Mouse (Mus musculus) left cerebral cortex, postnatal 4 days (tissue): Measurements from ENCODE around the gene Bmt2. TPM values are rescaled to one million over a fixed set of nuclear protein-coding genes. Genes with fewer than 3 reads are reported as not detected.

Source experiments
- DNase-seq: peaks from one replicate; pipeline ENCODE4 v3.0.0-alpha.2; 2022
- intact Hi-C: fragments of 180-260 bp; cut with DNase I; formaldehyde crosslinking; loops from one replicate; pipeline ENCODE4 v1.15.1; 2025
- total RNA-seq, 2 experiments: library from RNA; stranded (reverse); gene quantifications; 2 replicates each; pipeline ENCODE4 v1.2.3; 2021

The Bmt2 gene
- total RNA-seq, 2 experiments from 2014 or later = 25.1 to 27.7 TPM

DNA sequence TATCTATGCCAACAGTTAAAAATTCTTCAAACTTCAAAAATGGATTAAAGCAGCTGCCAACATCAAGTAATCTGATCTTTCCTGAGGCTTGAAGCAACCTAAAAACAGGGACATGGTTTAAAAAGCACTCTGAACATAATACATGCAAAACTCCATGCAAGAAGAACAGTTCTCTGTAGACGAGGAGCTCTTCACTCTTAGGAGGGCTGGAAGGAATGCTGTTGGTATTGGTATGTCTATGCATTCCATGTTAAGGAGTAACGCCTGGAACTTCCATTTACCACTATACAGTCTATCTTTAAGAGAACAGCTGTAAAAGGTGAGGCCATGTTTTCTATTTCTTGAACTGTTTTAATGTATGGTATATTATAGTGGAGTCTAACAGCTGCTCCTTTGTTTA is 47.2 kb downstream of the Bmt2 start:
- intact Hi-C loops = no loop called here
- DNase-seq = no peak

DNA sequence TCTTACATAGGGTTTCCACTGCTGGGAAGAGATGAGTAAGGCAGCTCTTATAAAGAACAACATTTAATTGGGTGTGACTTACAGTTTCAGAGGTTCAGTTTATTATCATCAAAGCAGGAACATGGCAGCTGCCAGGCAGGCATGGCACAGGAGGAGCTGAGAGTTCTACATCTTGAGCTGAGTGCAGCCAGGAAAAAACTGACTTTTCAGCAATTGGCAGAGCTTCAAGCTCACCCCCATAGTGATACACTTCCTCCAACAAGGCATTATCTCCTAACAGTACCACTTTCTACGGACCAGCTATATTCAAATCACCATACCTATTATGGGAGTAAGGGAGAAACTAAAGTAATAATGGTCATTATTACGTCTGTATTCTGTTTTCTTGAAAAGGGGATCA is 58.1 kb downstream of the Bmt2 start:
- intact Hi-C loops = no loop called here
- DNase-seq = no peak

DNA sequence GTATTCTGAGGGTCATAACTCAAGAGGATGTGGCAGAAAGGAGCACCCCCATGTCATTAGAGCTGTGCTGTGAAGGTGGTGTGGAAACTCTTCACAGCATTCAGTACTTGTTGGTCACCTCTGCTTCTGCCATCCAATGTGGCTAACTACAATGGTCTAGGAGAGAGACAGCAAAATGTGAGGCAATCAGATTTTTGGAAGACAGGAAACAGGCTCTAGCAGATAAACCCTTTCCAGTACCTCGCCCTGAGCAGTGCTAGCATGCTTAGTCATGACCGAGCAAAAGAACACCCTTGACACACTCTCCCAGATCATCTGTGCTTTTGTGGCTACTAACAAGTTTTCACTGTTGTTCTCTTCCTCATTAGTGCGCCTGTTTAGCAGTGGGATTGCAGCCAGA is 60.7 kb downstream of the Bmt2 start:
- DNase-seq = no peak
- intact Hi-C loops = no loop called here

DNA sequence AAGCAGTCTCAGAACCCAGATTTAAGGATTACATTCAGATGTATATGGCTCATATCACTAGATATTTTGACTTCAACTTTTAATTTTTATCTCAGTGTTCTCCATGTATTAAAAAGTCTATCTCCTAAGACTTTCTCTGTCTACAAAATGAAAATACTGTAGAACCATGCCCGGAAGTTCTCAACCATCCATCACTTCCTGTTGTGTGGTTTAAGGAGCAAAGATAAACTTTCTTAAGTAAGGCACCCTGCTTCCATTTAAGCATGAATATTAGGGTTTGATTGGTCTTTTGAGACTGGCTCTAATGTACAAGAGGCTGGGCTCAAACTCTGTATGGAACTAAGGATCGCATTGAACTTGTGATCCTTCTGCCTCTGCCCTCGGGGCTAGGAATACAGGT is 63.2 kb downstream of the Bmt2 start:
- no peak for DNase-seq
- intact Hi-C loops = no loop called here

DNA sequence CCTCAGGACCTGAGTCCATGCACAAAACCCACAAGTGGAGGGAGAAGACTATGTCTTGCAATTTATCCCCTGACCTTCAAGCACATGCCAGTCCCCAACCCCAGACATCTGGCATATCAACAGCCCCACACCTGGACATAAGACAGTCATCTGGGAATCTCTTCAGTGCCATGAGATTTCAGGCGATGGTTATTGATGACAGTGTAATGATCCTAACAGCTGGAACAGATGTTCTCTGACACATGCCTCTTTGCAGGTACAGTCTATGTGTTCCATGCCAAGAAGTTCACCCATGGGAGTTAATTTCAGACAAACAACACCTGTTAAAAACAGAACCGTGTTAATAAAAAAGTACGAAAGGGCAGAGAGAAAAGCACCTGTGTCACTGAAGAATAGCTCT is 64.1 kb downstream of the Bmt2 start:
- intact Hi-C loops = no loop called here
- no peak for DNase-seq

DNA sequence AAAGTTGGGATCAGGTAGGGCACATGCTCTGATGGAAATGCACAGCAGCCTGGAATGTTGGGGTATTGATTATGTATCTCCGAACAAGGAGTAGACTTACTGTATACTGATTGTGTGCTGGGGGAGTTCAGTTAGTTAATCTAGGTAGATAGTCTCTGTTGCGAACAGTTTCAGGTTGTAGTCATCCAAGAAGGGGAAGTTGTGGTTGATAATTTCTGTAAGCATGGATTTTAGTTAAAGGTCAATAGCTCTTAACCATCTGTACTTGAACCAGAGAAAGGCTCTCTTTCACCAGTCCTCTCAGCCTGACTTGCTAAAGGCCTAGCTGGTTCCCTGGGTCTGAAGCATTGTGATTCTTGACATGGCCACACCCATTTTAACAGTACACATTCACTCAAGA is 66.9 kb downstream of the Bmt2 start:
- intact Hi-C loops = no loop called here
- DNase-seq = no peak

DNA sequence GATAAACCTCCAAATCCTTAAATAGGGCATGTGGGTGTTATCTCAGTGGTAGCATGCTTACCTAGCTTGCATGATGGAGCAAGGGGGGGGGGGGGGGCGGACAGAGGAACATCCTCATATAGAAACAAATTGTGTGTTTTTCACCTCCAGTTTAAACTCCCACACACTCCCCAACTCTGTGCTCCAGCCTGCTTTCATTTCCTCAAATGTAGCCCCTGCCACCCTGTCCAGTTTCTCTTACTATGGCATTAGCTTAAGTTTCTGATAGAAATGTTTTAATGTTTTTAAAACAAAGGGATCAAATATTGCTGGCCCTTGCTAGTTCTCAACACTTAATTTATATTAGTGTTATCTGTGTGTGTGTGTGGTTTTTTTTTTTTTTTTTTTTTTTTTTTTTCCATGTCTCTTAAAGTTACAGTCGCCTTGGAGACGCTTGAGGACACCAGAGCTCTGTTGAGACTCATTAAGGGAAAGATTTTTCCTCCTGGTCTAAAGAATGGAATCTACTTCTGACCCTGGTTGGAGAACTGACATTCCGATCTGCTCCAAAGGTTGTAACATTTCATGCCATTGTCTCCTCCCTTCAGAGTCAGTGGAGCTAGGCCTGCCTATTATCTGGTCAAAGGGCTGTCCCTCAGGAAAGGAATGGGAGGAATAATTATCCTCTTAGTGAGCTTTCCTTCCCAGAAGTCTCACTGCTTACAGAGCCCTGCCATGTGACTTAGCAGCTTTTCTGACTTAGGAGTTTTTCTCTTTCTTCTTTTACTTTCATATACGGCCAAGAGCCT is 68.2 kb downstream of the Bmt2 start:
- intact Hi-C loops = loop anchor here (10.0 kb wide), 1 partner anchor 225 kb away; the partner anchor contains the start of gene Gpr85
- DNase-seq = no peak

DNA sequence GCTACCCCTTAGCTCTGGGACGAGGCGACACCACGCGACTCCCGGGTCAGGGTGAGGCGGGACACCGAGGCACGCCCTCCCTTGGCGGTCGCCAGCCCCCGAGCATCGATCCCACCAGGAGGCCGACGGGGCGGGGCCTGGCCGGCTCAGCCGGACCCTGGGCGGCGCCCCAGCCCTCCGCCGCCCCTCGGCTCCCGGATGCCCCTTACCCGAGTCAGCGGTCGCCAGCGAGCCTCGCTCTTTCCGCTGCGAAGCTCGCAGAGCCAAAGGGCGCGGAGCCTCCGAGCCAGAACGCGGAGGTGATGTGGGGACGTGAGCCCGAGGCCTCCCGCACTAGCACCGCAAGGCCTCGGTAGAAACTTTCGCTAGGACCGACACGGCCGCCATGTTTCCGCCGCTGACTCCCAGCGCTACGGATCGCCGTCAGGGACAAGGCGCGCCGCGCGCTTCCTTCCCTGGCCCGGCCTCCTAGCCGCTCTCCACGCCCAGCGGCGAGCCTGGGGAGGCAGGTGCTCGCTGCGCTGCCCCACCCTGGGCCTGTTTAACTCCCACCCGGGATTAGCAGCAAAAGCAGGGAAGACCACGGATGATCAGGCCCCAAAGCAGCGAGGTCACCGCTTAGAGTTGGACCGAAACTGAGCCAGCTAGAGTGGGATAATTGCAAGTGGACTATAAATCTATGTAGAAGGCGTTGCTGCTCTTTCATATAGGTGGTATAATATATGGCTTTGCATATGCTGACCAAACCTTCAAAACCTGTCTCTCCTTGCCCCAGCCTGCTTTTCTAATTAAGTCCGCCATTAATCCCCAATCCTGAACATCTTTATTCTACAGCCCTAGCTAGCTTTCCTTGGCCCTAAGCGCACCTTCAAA is 69.9 kb downstream of the Bmt2 start, which contains the start of gene Tmem168:
Gene Tmem168, minus strand, starts transcription at position 480 of the 873 bp plus-strand sequence.
- intact Hi-C loops = loop anchor here (10.0 kb wide), 1 partner anchor 227 kb away; the partner anchor contains the start of gene Gpr85
- DNase-seq = peak; percentile 92

DNA sequence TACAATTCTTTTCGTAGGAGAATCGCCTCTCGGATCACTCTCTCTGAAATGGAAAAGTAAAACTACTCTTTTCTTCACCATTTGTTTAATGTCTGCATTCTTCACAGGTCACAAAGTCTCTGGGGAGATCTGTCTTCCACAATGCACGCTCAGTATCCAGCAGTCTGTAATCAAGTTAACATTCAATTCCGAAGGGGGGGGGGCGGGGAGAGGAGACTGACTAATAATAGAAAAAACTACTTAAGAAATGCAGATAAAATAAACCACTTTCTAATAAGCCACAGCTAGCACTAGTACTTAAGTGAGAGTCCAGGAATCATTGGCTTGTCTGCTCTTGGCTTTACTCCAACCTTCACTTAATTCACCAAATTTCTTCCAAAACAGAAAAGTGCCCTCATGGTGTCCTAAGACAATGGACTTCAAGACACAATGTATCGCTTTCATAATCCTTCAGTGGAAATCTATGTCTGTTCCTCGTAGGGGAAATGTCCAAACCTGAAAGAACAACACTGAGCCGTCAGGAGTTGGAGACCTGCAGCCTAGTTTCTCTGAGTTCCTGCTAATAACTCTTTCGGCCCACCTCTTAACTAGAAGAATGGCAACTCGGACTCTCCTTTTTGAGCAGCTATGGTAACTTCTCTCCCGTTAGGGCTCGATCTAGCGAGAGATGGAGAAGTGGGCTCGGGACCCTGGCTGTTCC is 70.7 kb downstream of the Bmt2 start:
- intact Hi-C loops = loop anchor here (10.0 kb wide), 1 partner anchor 228 kb away; the partner anchor contains the start of gene Gpr85
- DNase-seq = no peak

DNA sequence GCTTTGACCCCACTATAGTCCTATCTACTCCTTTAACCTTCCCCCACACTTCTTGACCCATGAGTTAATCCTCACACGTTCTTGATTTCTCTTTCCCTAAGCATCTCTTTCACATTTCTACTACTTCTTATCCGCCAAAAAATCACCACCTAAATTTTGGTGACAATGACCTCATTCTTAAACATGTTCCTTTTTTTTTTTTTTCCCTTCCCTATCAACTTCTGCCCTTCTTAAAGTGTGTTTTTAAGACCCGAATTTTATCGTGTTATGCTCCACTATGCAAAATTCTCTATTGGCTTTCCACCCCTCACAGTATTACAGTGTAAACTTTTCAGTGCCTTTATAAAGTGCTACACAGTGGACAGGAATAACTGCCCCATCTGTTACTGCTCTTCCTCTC is 71.4 kb downstream of the Bmt2 start:
- DNase-seq = no peak
- intact Hi-C loops = loop anchor here (10.0 kb wide), 1 partner anchor 228 kb away; the partner anchor contains the start of gene Gpr85

DNA sequence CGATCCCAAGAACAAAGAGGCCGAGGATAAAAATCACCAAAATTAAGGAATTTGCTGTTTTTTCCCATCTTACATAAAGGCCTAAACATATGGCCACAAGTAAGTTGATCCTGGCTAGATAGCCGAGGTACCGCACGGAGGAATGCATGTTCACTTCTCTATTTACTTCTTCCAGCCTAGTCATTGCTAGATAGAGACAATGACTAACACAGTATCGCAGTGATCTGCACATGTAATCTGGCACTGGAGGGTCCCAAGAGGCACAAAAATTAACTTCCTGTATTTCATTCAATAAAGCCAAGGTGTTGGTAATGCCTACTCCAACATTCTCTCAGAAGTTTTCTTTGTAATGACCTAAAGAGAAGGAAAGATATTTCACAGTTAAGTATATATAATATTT is 74.6 kb downstream of the Bmt2 start:
- intact Hi-C loops = loop anchor here (10.0 kb wide), 1 partner anchor 232 kb away; the partner anchor contains the start of gene Gpr85
- DNase-seq = no peak

DNA sequence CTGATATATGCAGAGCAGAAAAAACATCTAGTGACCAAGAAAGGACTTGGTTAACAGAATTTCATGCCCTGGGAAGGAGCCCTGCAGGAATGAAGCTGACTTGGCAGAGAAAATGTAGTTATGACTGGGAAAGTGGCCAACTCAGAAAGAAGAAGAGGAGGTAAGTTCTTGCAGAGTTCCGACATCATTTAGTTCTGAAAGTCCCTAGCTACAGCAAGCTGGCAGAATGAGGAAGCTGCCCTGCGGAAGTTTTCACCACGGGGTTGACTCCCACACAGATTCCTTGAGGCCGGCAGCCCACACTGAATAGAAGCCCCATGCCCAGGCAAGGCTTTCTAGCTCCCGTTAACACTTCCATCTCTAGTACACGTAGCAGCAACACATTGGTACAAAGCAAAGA is 76.2 kb downstream of the Bmt2 start:
- peak; percentile 18 for DNase-seq
- intact Hi-C loops = loop anchor here (10.0 kb wide), 1 partner anchor 233 kb away; the partner anchor contains the start of gene Gpr85

DNA sequence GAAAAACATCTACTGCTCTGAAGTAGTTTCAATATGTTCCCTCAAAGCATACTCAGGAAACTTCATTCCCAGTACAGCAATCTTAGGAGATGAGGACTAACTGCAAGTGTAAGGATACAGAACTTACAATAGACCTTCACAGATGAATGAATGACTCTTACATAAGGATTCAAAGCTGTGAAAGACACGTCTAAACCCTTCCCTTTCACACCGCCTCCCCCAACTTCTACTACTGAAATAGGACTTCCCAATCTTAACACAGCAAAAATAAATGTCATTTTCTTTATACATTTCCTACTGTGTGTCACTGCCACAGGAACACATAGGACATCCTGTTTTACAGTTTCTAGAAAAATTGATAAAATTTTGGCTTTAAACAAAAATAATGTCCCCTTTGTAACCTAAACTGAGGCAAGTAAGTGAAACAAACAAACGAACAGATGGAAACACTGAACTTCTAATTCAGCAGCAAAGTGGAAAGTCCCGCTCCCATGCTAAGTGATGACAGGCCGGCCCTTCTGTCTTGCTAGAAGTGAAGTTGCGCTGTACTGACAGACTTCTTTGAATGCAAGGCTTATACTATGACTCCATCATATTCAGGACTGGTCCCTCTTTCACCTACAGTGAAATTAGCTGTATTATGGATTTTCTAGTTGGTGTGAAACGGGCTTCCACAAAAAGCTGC is 79.4 kb downstream of the Bmt2 start:
- intact Hi-C loops = no loop called here
- no peak for DNase-seq

DNA sequence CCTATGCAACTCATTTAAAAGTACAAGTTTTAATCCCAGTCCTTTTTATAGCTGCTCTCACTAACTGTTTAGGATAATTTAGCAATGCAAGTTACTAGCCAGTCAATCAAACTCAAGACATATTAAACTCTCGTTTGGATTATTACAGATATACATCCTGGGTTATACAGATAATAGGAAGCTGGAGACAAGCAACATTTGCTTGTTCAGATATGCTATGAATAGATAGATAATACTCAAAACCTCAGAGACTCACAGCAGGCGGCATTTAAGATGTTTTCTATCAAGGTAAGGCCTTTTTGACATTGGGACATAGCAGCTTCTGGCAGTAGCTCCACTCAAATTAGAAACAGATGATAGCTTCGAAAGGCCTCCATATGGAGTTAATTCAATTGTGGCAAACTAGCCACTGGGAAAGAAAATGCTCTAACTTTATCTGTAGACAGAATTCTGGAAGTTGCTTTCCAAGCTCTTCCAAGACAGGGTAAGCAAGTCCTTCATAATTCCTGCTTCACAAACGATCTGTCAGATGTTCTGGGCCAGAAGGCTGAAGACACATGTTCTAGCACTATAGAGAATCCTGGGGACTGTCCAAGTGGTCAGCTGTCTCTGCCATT is 84.9 kb downstream of the Bmt2 start:
- no peak for DNase-seq

DNA sequence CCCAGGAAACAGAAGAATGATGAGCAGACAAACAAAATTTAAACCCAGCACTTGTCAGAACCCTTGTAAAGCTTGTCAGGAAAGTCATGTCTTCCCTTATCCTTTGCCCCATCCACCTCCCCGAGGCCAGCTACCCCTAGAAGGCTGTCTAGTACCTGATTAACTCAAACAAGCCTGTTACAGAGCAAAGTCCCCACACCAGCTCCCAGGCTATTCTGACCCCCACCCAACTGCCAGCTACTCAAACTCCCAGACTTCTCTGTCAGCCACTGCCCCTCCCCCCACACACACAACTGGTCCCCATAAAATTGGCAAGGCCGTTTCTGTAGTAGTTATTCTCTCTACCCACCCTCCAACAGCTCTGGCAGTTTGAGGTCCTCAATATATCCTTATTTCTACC is 91.2 kb downstream of the Bmt2 start:
- no peak for DNase-seq
- intact Hi-C loops = no loop called here

More for the DNA sequence above, 84.9 kb downstream of the Bmt2 start:
- intact Hi-C loops = no loop called here

DNA sequence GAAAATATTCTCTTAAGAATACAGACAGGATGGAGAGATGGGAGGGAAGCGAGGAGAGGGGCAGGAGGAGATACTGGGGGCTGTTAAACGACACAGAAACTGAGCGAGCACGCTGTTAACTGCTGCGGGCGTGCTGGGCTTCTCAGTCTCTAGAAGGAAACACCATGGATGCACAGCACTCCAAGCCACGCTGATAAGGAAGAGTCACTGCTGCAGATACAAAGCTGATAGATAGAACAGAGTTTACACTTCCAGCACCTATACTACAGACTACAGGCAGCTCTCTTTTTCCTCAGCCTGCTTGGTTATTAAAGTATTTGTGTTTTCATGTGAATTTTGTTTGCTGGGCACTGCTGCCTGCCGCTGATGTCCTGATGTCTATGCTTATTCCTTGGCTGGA is 91.6 kb downstream of the Bmt2 start:
- no peak for DNase-seq
- intact Hi-C loops = no loop called here

DNA sequence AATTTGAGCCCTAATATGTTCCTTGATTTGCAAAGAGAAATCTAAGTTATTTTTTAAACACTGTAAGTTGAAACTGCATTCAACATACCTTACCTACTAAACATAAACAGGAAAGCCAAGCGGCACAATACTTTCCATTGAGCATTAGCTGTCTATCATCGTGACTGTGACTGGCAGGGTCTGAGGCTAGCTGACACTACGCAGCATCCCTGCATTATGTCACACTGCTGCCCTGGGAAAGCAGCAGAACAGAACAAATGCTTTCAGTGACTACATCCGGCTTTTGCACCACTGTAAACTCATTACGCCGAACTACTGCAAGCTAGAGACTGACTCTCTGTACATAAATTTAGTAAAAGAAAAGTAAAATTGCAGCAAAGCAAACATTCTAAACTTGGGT is 93.0 kb downstream of the Bmt2 start:
- DNase-seq = no peak
- intact Hi-C loops = no loop called here

DNA sequence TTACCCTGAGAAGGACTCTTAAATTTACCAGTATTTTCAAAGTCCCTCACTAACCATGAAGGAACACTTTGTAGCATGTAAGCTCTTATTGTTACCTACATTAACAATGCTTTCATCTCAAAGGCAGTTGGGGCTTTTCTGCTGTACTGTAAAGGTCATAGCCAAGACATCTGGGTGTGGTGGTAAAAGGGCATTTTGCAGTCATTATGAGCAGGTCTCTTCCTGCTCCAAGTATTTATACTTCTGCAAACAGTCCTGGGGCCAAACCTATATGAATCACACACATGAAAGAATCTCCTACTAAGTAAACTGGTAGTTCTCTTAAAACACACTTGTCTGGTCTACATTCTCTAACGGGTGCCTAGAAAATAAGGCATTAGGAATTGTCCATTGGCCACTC is 95.7 kb downstream of the Bmt2 start:
- no peak for DNase-seq
- intact Hi-C loops = no loop called here
